Mouse (Mus musculus): Measurements from ENCODE around the gene Cep126.
A peak's percentile ranks its signal among the peaks of the same experiment; 100 is the strongest.

Cep126 gene

DNA sequence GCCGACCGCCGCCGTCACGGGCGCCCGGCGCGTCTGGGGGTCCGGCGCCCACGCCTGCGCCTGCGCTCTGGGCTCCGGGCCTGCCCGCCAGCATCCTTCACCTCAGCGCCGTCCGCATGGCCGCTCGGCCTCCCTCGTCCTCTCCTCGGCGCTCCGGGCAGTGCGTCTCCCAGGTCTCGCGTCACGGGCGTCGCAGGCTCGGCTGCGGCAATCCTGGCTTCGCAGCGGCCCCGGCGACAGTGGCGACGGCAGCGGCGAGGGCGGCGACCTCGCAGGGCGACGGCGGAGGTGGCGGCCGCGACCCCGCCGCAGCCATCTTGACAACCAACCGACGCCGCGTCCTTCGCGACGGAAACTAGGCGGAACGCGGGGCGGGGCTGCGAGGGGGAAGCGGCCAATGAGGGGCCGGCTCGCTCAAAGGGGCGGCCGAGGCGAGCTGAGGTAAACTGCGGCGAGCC is at the start of gene Cep126:
TSS of gene Cep126 (minus strand) at position 178 of the 458 bp plus-strand sequence.
- peak; percentile 89 for DNase-seq

GRCm38 (mm10) chr9:8179554-8179953 is 45.5 kb upstream of the Cep126 start:
- no peak for DNase-seq

- DNase-seq: no peak
Observed at GRCm38 (mm10) chr9:8177099-8177498, 43.0 kb upstream of the Cep126 start.

DNA sequence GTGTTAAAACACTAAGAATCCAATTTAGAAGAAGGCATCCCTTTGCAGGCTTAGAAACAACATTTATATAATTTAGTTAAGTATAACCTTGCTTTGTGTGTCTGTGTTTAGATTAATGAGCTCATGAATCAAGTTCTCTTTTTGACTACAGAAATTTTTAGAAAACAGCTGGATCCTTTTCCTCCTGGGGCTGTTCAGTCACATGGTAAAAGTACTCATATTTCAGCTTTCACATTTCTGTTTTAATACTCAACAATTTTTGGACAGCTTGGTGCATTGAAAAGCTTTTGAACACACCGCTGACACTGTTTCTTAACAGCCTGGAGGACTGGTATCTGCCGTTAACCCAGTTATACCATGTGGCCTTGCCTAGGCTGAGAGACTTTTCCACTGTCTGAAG is 22.9 kb upstream of the Cep126 start:
- DNase-seq: no peak

- DNase-seq: no peak
Observed at GRCm38 (mm10) chr9:8139501-8139900, 5.4 kb upstream of the Cep126 start.

- no peak for DNase-seq
Observed at GRCm38 (mm10) chr9:8133586-8134115, 443 bp downstream of the Cep126 start.

GRCm38 (mm10) chr9:8123495-8123894 is 10.6 kb downstream of the Cep126 start:
- no peak for DNase-seq

- DNase-seq: no peak
Observed at GRCm38 (mm10) chr9:8114516-8114915, 19.6 kb downstream of the Cep126 start.

GRCm38 (mm10) chr9:8103050-8103449 is 31.0 kb downstream of the Cep126 start:
- DNase-seq: no peak

DNA sequence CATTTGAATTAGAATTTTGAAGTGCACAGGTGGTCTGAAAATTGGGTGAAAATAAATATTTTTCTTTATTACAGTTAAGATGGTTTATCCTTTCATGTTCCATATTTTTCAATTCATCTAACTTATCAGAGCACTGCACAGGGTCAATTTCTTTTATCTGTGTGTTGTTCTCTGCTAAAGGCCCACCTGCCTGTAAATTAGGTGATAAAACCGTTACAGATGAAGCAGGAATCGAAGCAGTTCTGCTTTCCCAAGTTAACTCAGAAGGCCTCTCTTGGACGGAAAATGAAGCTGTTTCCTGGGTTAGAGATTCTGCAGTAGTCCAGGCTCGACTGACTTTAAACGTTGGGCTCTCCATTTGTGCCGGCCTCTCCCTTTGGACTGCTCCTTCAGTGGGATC is 33.1 kb downstream of the Cep126 start:
- DNase-seq: no peak

- no peak for DNase-seq
Observed at GRCm38 (mm10) chr9:8078882-8079281, 55.2 kb downstream of the Cep126 start.

DNA sequence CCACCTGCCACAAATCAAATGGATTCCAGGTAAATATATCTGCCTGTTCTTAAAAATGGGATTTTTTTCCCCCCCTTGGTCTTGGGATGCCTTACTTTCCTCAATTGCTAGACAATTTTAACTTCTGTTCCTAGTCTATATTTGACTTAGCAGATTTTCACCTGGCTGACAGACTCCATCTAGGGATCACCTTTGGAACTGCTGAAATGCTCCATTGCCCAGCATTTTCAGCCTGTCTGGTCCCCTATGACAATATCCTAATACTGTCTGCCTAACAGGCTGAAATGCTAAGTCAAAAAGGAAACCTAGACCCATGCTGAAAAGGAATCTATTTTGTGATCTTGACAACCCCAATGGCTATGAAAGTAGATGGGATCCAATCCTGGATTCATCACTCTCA is 59.7 kb downstream of the Cep126 start:
- peak; percentile 34 for DNase-seq

DNA sequence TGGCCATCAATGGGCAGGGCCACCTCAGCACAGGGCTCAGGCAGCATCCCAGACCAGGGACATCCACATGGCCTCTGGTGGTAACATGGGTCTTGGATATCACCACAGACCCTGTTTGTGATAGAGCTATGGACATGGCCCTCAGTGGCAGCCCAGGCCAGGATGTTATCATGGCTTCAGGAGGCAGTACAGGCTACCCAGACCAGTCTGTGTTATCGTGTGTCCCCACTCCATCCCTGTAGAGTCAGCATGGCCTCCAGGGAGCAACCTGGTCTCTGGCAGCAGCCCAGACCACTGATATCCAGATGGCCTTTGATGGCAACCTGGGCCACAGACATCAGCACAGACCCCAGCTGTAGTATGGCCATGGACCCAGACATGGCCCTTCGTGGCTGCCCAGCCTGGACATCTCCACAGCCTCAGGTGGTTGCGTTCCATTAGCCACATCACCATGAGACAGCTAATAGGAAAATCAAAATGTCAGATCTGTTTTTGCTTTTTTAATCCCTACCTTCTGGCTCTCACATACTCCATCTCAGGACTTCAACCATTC is 60.8 kb downstream of the Cep126 start:
- DNase-seq: no peak

DNA sequence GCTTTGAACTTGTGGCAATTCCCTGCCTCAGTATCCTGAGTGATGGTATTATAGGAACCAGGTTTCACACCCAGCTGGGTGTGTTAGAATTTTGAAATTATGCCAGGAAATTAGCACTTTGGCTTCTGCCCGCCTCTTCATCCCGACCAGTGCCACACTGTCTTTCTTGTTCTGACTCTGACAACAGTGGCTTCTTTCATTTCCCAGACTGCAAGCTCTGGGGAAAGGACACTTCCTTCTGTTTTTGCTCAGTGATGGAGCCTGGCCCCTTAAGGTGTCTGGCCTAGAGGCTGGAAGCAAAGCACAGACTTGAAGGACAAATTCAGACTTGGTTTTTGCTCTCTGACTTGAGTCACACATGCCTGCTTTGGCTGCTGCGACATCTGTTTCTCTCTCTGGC is 74.5 kb downstream of the Cep126 start:
- no peak for DNase-seq

GRCm38 (mm10) chr9:8054831-8055230 is 79.3 kb downstream of the Cep126 start:
- DNase-seq: no peak

GRCm38 (mm10) chr9:8043044-8043387 is 91.1 kb downstream of the Cep126 start:
- no peak for DNase-seq

GRCm38 (mm10) chr9:8042338-8043043 is 91.6 kb downstream of the Cep126 start, which contains the start of gene Cfap300:
Cfap300 (minus strand) TSS chr9:8042823.
- DNase-seq: peak; percentile 97

DNA sequence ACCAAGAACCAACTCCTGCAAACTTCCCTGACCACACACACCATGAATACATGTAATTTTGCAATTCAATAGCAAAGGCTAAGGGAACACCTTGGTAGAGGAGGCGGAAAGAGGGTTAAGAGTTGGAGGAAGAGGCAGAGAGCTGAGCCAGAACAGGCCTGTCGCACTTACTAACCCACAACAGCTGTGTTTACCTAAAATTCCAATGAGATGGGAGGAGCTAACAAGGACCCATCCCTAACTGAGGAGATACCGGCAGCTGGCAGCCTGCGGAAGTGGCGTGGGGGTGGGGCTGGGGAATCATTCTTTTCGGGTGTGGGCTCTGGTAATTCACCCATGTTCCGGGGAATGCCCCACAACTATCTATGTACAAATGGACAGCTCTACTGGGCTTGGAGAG is 98.5 kb downstream of the Cep126 start:
- DNase-seq: no peak

DNA sequence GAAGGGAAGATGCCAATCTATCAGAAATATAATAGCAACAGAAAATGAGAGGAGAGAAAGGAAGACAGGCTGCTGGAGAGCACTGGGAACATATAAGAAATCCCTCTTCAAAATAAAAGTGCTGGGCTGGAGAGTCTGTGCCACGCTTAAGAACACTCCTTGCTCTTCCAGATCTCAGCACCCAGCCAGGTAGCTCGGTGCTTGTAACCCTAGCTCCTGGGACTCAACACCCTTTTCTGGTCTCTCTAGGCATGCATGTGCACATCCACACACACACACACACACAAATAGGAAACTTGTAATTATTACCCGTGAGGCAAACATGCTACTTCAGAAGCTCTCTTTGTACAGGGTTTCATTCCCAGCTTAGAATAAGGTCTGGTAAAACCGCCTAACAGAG is 99.0 kb downstream of the Cep126 start:
- DNase-seq: no peak

DNA sequence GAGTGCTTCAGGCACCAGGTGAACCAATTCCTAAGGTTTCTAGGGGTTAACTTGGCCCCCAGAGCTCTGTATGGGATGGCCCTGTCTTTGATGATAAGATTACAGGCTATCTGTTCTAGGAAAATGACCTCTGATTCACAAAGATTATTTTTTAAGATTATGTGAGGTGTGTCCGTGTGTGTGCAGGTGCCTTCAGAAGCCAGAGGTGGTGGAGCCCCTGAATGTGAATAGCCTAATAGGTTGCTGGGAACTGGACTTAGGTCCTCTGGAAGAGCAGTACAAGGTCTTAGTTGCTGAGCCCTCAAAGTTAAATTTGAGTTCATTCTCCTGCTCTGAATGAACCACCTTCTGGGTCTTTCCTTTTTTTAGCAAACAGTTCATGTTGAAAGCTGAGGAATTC is 100.0 kb downstream of the Cep126 start:
- DNase-seq: no peak

GRCm38 (mm10) chr9:8032847-8033246 is 101.2 kb downstream of the Cep126 start:
- peak; percentile 9 for DNase-seq

Data from kidney, adult 18-20 months (tissue).